Mouse (Mus musculus) megakaryocyte, embryonic 14.5 days (primary cell): ENCODE data around the gene Abhd2.

ENCODE experiments used
- FLI1 ChIP-seq: IDR thresholded peaks from 2 replicates; pipeline ENCODE4 v1.6.1; 2012; ENCODE audit warnings: low read length, inconsistent platforms, mixed read lengths
- GATA1 ChIP-seq: IDR thresholded peaks from 3 replicates; pipeline ENCODE4 v1.6.1; 2012; ENCODE audit warnings: mixed read lengths, low read length, inconsistent platforms, borderline replicate concordance

- TF ChIP-seq FLI1: no peak
- TF ChIP-seq GATA1: no peak
Measured at GRCm38 (mm10) chr7:79300432-79301151, 27.6 kb downstream of the Abhd2 start.
